Mouse (Mus musculus): ENCODE results near the gene Tec. TPM values are rescaled to one million over a fixed set of nuclear protein-coding genes. Genes with fewer than 3 reads are reported as not detected.

Gene Tec
- total RNA-seq, 1 experiment: 4.7 TPM

DNA sequence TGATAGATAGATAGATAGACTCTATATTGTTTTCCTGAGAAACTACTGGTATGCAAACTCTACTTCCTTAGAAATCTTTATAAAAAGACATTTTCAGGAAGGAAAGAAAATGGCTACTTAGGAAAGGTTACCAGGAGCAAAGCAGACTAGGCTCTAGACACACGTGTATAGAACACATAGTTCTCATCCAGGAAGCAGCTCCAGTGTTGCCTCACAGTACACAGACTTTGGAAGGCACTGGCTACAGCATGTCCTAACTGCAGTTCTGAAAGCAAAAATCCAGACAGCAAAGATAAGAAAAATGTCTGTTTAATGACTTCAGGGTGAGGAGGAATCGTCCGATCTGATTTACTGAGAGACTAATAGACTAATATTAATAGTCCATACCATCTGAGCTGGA is 41.8 kb downstream of the Tec start:
- Histone ChIP-seq H3K9me3 (ENCODE audit: control insufficient read depth, insufficient read depth, low read depth, low read length) (no peaks in the 10 kb centered on the region), H3K36me3 (ENCODE audit: control insufficient read depth, insufficient read depth, low read length, poor library complexity, severe bottlenecking) (no peaks in the 10 kb centered on the region), H3K27ac (ENCODE audit: insufficient read depth, low read depth, low read length, poor library complexity, severe bottlenecking) (no peak overlapping the region), H3K4me1 (ENCODE audit: control insufficient read depth in 2 of 2, insufficient read depth in 2 of 2, low read length in 2 of 2, poor library complexity in 1 of 2) (peaks cover 0 to 5% of the 10 kb centered on the region in 2 experiments), H3K9ac (ENCODE audit: insufficient read depth, low read depth, low read length, poor library complexity, severe bottlenecking) (no peak overlapping the region), H3K4me3 (ENCODE audit: insufficient read depth in 1 of 2, low read depth in 1 of 2, low read length in 2 of 2, poor library complexity in 1 of 2, severe bottlenecking in 1 of 2) (no peak overlapping the region)
- in situ Hi-C loops (cut with MboI; ENCODE audit: low sequenced_read_pairs in 2 of 2, unreplicated experiment in 2 of 2): no loop called here
- DNase-seq (ENCODE audit: low read depth, low spot score): no peak
- TF ChIP-seq MAFK (IDR thresholded peaks at IDR 0.05; ENCODE audit: insufficient read depth, low read depth, low read length): no peak
- TF ChIP-seq ZC3H11A (IDR thresholded peaks at IDR 0.05; ENCODE audit: borderline replicate concordance, low read depth, low read length): no peak
- TF ChIP-seq CHD2 (IDR thresholded peaks at IDR 0.05; ENCODE audit: low read depth, low read length): no peak
- TF ChIP-seq ZNF384 (IDR thresholded peaks at IDR 0.05; ENCODE audit: low read depth, low read length): no peak
- no peak for TF ChIP-seq HCFC1 (IDR thresholded peaks at IDR 0.05; ENCODE audit: borderline replicate concordance, insufficient read depth, low read length)

DNA sequence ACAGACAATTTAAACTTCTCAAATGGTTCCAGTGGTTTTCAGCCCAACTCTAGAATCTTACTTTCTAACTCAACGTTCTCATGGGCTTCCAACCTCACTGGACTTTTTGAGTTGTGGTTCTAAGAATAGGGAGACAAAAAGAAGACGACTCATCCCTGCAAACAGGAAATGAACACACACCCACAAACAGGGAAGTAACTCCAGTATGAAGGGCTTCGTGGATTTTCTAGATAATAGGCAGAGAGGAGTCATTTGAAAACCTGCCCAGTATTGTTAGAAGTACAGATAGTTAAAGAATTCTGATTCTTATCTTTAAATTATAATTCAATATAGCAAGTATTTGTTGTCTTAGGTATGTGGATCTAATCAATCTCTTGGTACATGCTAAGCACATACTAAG is 47.6 kb downstream of the Tec start:
- TF ChIP-seq MAFK (IDR thresholded peaks at IDR 0.05; ENCODE audit: insufficient read depth, low read depth, low read length) (no peak), HCFC1 (IDR thresholded peaks at IDR 0.05; ENCODE audit: borderline replicate concordance, insufficient read depth, low read length) (no peak), CHD2 (IDR thresholded peaks at IDR 0.05; ENCODE audit: low read depth, low read length) (no peak), ZNF384 (IDR thresholded peaks at IDR 0.05; ENCODE audit: low read depth, low read length) (no peak), ZC3H11A (IDR thresholded peaks at IDR 0.05; ENCODE audit: borderline replicate concordance, low read depth, low read length) (no peak)
- Histone ChIP-seq H3K9ac (ENCODE audit: insufficient read depth, low read depth, low read length, poor library complexity, severe bottlenecking) (no peak overlapping the region), H3K4me1 (ENCODE audit: control insufficient read depth in 2 of 2, insufficient read depth in 2 of 2, low read length in 2 of 2, poor library complexity in 1 of 2) (no peaks in the 10 kb centered on the region), H3K9me3 (ENCODE audit: control insufficient read depth, insufficient read depth, low read depth, low read length) (no peaks in the 10 kb centered on the region), H3K4me3 (ENCODE audit: insufficient read depth in 1 of 2, low read depth in 1 of 2, low read length in 2 of 2, poor library complexity in 1 of 2, severe bottlenecking in 1 of 2) (no peak overlapping the region), H3K36me3 (ENCODE audit: control insufficient read depth, insufficient read depth, low read length, poor library complexity, severe bottlenecking) (no peaks in the 10 kb centered on the region), H3K27ac (ENCODE audit: insufficient read depth, low read depth, low read length, poor library complexity, severe bottlenecking) (no peak overlapping the region)
- DNase-seq (ENCODE audit: low read depth, low spot score): no peak
- in situ Hi-C loops (cut with MboI; ENCODE audit: low sequenced_read_pairs in 2 of 2, unreplicated experiment in 2 of 2): no loop called here

DNA sequence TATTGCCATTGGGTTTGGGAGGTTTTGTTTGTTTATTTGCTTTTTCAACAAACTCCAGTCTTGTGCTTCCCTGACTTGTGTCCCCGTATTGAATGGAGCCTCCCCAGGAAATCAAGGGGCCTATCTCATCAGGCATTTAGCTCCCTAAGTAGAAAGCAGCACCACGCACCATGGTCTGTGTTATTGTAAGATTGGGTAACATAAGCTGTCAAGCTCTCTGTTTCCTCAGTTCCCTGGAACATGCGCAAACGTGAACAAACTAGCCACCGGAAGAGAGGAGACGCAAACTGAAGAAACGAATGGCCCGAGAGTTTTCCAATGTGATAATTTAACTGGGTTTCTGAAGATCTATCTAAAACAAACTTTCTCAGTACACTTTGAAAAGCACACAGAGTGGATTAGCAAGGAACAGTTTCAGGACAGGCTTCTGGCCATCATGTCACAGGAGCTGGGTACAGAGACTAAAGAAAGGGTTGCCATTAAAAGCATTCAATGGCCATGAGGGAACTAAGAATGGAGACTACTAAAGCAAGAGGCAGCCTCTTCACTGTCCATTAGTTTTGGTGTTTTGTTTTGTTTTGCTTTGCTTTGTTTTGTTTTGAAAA is 48.1 kb downstream of the Tec start:
- Histone ChIP-seq H3K9me3 (ENCODE audit: control insufficient read depth, insufficient read depth, low read depth, low read length) (no peaks in the 10 kb centered on the region), H3K4me1 (ENCODE audit: control insufficient read depth in 2 of 2, insufficient read depth in 2 of 2, low read length in 2 of 2, poor library complexity in 1 of 2) (no peaks in the 10 kb centered on the region), H3K27ac (ENCODE audit: insufficient read depth, low read depth, low read length, poor library complexity, severe bottlenecking) (no peak overlapping the region), H3K36me3 (ENCODE audit: control insufficient read depth, insufficient read depth, low read length, poor library complexity, severe bottlenecking) (no peaks in the 10 kb centered on the region), H3K4me3 (ENCODE audit: insufficient read depth in 1 of 2, low read depth in 1 of 2, low read length in 2 of 2, poor library complexity in 1 of 2, severe bottlenecking in 1 of 2) (no peak overlapping the region), H3K9ac (ENCODE audit: insufficient read depth, low read depth, low read length, poor library complexity, severe bottlenecking) (no peak overlapping the region)
- DNase-seq (ENCODE audit: low read depth, low spot score): no peak
- in situ Hi-C loops (cut with MboI; ENCODE audit: low sequenced_read_pairs in 2 of 2, unreplicated experiment in 2 of 2): no loop called here
- no peak for TF ChIP-seq HCFC1 (IDR thresholded peaks at IDR 0.05; ENCODE audit: borderline replicate concordance, insufficient read depth, low read length)

DNA sequence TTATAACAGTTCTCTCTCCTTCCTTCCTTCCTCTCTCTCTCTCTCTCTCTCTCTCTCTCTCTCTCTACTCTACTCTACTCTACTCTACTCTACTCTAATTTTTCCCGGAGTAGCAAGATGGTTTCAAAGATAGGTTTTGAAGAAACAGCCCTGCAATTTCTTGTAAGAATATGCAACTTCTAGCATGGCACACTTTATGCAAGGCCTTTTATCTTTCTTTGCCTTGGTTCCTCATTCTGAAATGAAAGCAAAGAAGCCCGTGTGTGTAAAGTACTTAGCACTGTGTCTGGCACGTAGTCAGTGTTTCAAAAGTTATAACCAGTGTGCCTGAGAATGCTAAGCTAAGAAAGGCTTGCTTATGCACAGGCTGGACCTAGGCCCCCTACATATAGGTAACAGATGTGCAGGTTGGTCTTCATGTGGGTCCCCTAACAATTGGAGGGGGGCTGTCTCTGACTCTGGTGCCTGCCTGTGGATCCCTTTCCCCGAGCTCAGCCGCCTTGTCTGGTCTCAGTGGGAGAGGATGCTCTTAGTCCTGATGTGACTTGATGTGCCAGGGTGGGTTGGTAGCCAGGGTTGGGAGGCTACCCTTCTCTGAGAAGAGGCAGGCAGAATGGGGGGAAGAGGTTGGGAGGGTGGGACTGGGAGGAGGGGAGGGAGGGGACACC is 49.6 kb downstream of the Tec start:
- TF ChIP-seq ZC3H11A (IDR thresholded peaks at IDR 0.05; ENCODE audit: borderline replicate concordance, low read depth, low read length): no peak
- TF ChIP-seq MAFK (IDR thresholded peaks at IDR 0.05; ENCODE audit: insufficient read depth, low read depth, low read length): no peak
- TF ChIP-seq HCFC1 (IDR thresholded peaks at IDR 0.05; ENCODE audit: borderline replicate concordance, insufficient read depth, low read length): no peak
- TF ChIP-seq CHD2 (IDR thresholded peaks at IDR 0.05; ENCODE audit: low read depth, low read length): no peak
- TF ChIP-seq ZNF384 (IDR thresholded peaks at IDR 0.05; ENCODE audit: low read depth, low read length): no peak
- Histone ChIP-seq H3K9ac (ENCODE audit: insufficient read depth, low read depth, low read length, poor library complexity, severe bottlenecking) (no peak overlapping the region), H3K36me3 (ENCODE audit: control insufficient read depth, insufficient read depth, low read length, poor library complexity, severe bottlenecking) (no peaks in the 10 kb centered on the region), H3K4me1 (ENCODE audit: control insufficient read depth in 2 of 2, insufficient read depth in 2 of 2, low read length in 2 of 2, poor library complexity in 1 of 2) (no peaks in the 10 kb centered on the region), H3K27ac (ENCODE audit: insufficient read depth, low read depth, low read length, poor library complexity, severe bottlenecking) (no peak overlapping the region), H3K9me3 (ENCODE audit: control insufficient read depth, insufficient read depth, low read depth, low read length) (no peaks in the 10 kb centered on the region), H3K4me3 (ENCODE audit: insufficient read depth in 1 of 2, low read depth in 1 of 2, low read length in 2 of 2, poor library complexity in 1 of 2, severe bottlenecking in 1 of 2) (no peak overlapping the region)
- no peak for DNase-seq (ENCODE audit: low read depth, low spot score)
- in situ Hi-C loops (cut with MboI; ENCODE audit: low sequenced_read_pairs in 2 of 2, unreplicated experiment in 2 of 2): no loop called here

All from ES-E14 (cell line).